Mouse (Mus musculus) neural tube, embryonic 13.5 days (tissue): ENCODE data around the gene Gpr108. TPM values are rescaled to one million over a fixed set of nuclear protein-coding genes. Genes with fewer than 3 reads are reported as not detected.

Experiments
- ATAC-seq: fragments of 200-750 bp; cut with Nextera tagmentation; 2 replicates; pipeline ENCODE4 v1.8.0; 2017; ENCODE audit warnings: low read depth, mild to moderate bottlenecking, moderate TSS enrichment, moderate library complexity
- H3K27ac ChIP-seq: fragments of 300-500 bp; sonication (generic); replicated peaks from 2 replicates; pipeline ENCODE4 v1.5.1; 2015; ENCODE audit warnings: moderate library complexity, mild to moderate bottlenecking, inconsistent platforms
- H3K27me3 ChIP-seq: fragments of 300-500 bp; sonication (generic); 2 replicates; pipeline ENCODE4 v1.6.1; 2015; ENCODE audit warnings: mild to moderate bottlenecking, inconsistent platforms
- H3K36me3 ChIP-seq: fragments of 300-500 bp; sonication (generic); 2 replicates; pipeline ENCODE4 v1.6.1; 2015; ENCODE audit warnings: mild to moderate bottlenecking, inconsistent platforms
- H3K4me1 ChIP-seq: fragments of 300-500 bp; sonication (generic); replicated peaks from 2 replicates; pipeline ENCODE4 v1.6.1; 2015; ENCODE audit warnings: inconsistent platforms
- H3K4me2 ChIP-seq: fragments of 300-500 bp; sonication (generic); 2 replicates; pipeline ENCODE4 v1.6.1; 2015; ENCODE audit warnings: inconsistent platforms, mild to moderate bottlenecking, moderate library complexity
- H3K4me3 ChIP-seq: fragments of 300-500 bp; sonication (generic); 2 replicates; pipeline ENCODE4 v1.5.1; 2015; ENCODE audit warnings: mild to moderate bottlenecking, inconsistent platforms
- H3K9ac ChIP-seq: fragments of 300-500 bp; sonication (generic); 2 replicates; pipeline ENCODE4 v1.6.1; 2015; ENCODE audit warnings: moderate library complexity, mild to moderate bottlenecking, inconsistent platforms
- H3K9me3 ChIP-seq: fragments of 300-500 bp; sonication (generic); 2 replicates; pipeline ENCODE4 v1.6.1; 2016; ENCODE audit warnings: inconsistent platforms
- WGBS: fragments of 180-500 bp; shearing (Covaris S2); methylation state at CpG from one replicate; pipeline ENCODE4 v1.1.7; 2015; 5-methylcytosine and 5-hydroxymethylcytosine counted together
- polyA plus RNA-seq: library from polyadenylated mRNA; unstranded; fragments of >200 nt; fragmentation: Nextera tagmentation; extraction: Ambion mirVana; gene quantifications from 2 replicates; pipeline ENCODE4 v1.2.1, GENCODE M21; 2015

Gene Gpr108
- polyA plus RNA-seq, 1 experiment from 2014 or later, result 24.8 TPM

GRCm38 (mm10) chr17:57250461-57251160, 2.4 kb upstream of the Gpr108 start:
- H3K9me3 ChIP-seq, result no peaks in the 10 kb centered on the region
- H3K4me2 ChIP-seq, result peak overlapping the region; percentile 91
- H3K9ac ChIP-seq, result peak overlapping the region; percentile 70
- H3K4me3 ChIP-seq, result peak overlapping the region; percentile 60
- no peak for ATAC-seq
- H3K4me1 ChIP-seq, result peaks cover 39% of the 10 kb centered on the region
- 3% methylated on average over 33 of the region's 33 CpGs for WGBS
- H3K27ac ChIP-seq, result no peak overlapping the region
- peaks cover 23% of the 10 kb centered on the region for H3K36me3 ChIP-seq
- H3K27me3 ChIP-seq, result no peaks in the 10 kb centered on the region

GRCm38 (mm10) chr17:57249186-57250181, 1.2 kb upstream of the Gpr108 start, which contains the start of gene Trip10:
Trip10 (plus strand) TSS chr17:57249455.
- no peaks in the 10 kb centered on the region for H3K27me3 ChIP-seq
- H3K27ac ChIP-seq, result peak within 1 kb of the TSS; percentile 89
- no peaks in the 10 kb centered on the region for H3K9me3 ChIP-seq
- peak within 1 kb of the TSS; percentile 60 for H3K4me3 ChIP-seq
- H3K9ac ChIP-seq, result peak within 1 kb of the TSS; percentile 70
- ATAC-seq, result peak; percentile 3
- under 1% methylated on average over 51 of the region's 52 CpGs for WGBS
- peaks cover 17% of the 10 kb centered on the region for H3K36me3 ChIP-seq
- peaks cover 39% of the 10 kb centered on the region for H3K4me1 ChIP-seq
- H3K4me2 ChIP-seq, result peak within 1 kb of the TSS; percentile 91

- peaks cover 39% of the 10 kb centered on the region for H3K4me1 ChIP-seq
- peak overlapping the region; percentile 89 for H3K27ac ChIP-seq
- WGBS, result 8% methylated on average over 13 of the region's 13 CpGs
- peak overlapping the region; percentile 91 for H3K4me2 ChIP-seq
- peak overlapping the region; percentile 68 for H3K9ac ChIP-seq
- peaks cover 11% of the 10 kb centered on the region; the same call in 1 of the 2 replicates for H3K36me3 ChIP-seq
- H3K27me3 ChIP-seq, result no peaks in the 10 kb centered on the region
- peak overlapping the region; percentile 60 for H3K4me3 ChIP-seq
- H3K9me3 ChIP-seq, result no peaks in the 10 kb centered on the region
- ATAC-seq, result no peak
Measured at GRCm38 (mm10) chr17:57248771-57249170, 525 bp upstream of the Gpr108 start.

- Histone ChIP-seq H3K9me3 (no peaks in the 10 kb centered on the region), H3K9ac (peak overlapping the region; percentile 82), H3K36me3 (peaks cover 12% of the 10 kb centered on the region), H3K4me3 (peak overlapping the region; percentile 60), H3K27me3 (no peaks in the 10 kb centered on the region), H3K4me2 (peak overlapping the region; percentile 91), H3K27ac (peak overlapping the region; percentile 96), H3K4me1 (peaks cover 39% of the 10 kb centered on the region)
- under 1% methylated on average over 46 of the region's 46 CpGs for WGBS
- ATAC-seq, result peak; percentile 94
Measured at GRCm38 (mm10) chr17:57247393-57248200, 649 bp downstream of the Gpr108 start.

- peak overlapping the region; percentile 76 for H3K4me2 ChIP-seq
Measured at GRCm38 (mm10) chr17:57246663-57247392, 1.4 kb downstream of the Gpr108 start.

GRCm38 (mm10) chr17:57245311-57245929, 2.8 kb downstream of the Gpr108 start:
- Histone ChIP-seq H3K27ac (no peak overlapping the region), H3K9ac (no peak overlapping the region), H3K9me3 (no peaks in the 10 kb centered on the region), H3K27me3 (no peaks in the 10 kb centered on the region), H3K4me1 (peaks cover 32% of the 10 kb centered on the region), H3K36me3 (peaks cover 26% of the 10 kb centered on the region), H3K4me3 (no peak overlapping the region), H3K4me2 (no peak overlapping the region)
- no peak for ATAC-seq
- WGBS, result 94% methylated on average over 10 of the region's 10 CpGs

More at GRCm38 (mm10) chr17:57246663-57247392, 1.4 kb downstream of the Gpr108 start:
- peaks cover 39% of the 10 kb centered on the region for H3K4me1 ChIP-seq
- peak overlapping the region; percentile 96 for H3K27ac ChIP-seq
- peak; percentile 4 for ATAC-seq
- H3K36me3 ChIP-seq, result peaks cover 19% of the 10 kb centered on the region
- no peaks in the 10 kb centered on the region for H3K9me3 ChIP-seq
- peak overlapping the region; percentile 60 for H3K4me3 ChIP-seq
- peak overlapping the region; percentile 82 for H3K9ac ChIP-seq
- WGBS, result 3% methylated on average over 18 of the region's 18 CpGs
- H3K27me3 ChIP-seq, result no peaks in the 10 kb centered on the region

- peaks cover 26% of the 10 kb centered on the region for H3K36me3 ChIP-seq
- no peak for ATAC-seq
- no peak overlapping the region for H3K27ac ChIP-seq
- no peak overlapping the region for H3K4me3 ChIP-seq
- H3K4me1 ChIP-seq, result peaks cover 19% of the 10 kb centered on the region
- peak overlapping the region; percentile 31; the same call in 1 of the 2 replicates for H3K9ac ChIP-seq
- no peaks in the 10 kb centered on the region for H3K27me3 ChIP-seq
- H3K4me2 ChIP-seq, result no peak overlapping the region
- no peaks in the 10 kb centered on the region for H3K9me3 ChIP-seq
- 81% methylated on average over 10 of the region's 10 CpGs for WGBS
Measured at GRCm38 (mm10) chr17:57243650-57244370, 4.4 kb downstream of the Gpr108 start.

DNA sequence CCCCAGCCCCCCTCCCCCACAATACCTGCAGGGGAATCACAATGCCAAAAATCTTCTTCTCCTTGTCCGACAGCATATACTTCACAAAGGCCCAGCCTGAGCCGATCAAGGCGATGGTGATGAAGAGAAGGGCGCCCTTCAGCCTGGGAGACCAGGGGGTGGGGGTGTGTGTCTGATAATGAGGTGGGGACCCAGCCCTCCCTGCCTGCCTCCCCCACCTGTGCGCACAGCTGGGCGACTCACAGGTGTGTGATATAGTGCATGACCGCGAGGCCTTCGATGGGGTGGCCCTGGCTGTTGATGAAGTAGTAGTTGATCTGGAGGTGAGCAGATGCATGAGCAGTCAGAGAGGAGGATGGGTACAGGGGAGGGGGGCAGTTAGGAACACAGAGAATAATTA, 11.1 kb downstream of the Gpr108 start:
- Histone ChIP-seq H3K36me3 (peaks cover 51% of the 10 kb centered on the region), H3K9me3 (no peaks in the 10 kb centered on the region), H3K27me3 (no peaks in the 10 kb centered on the region), H3K4me1 (no peaks in the 10 kb centered on the region), H3K4me3 (no peak overlapping the region), H3K4me2 (no peak overlapping the region), H3K27ac (no peak overlapping the region), H3K9ac (no peak overlapping the region)
- 93% methylated on average over 9 of the region's 9 CpGs for WGBS
- ATAC-seq, result no peak

DNA sequence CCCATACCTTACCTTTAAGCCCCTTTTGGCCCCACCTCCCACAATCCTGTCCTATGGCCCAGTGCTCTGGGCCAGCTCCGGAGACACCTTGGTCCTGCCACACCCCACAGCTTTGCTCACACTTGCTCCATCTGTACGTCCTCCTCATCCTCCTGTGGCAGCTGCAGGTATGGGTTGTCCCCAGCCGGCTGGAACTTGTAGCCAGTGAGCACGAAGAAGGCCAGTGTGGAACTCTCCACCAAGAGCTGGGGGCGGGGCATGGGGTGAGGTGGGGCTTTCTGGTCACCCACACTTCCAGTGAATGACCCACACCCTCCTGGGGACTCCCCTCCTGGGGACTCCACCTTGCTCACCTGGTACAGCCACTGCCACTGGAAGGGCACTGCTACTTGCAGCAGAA, 12.4 kb downstream of the Gpr108 start:
- Histone ChIP-seq H3K36me3 (peaks cover 40% of the 10 kb centered on the region), H3K4me1 (no peaks in the 10 kb centered on the region), H3K4me2 (no peak overlapping the region), H3K9me3 (no peaks in the 10 kb centered on the region), H3K27ac (no peak overlapping the region), H3K4me3 (no peak overlapping the region), H3K27me3 (no peaks in the 10 kb centered on the region), H3K9ac (no peak overlapping the region)
- no peak for ATAC-seq
- WGBS, result 88% methylated on average over 5 of the region's 5 CpGs

DNA sequence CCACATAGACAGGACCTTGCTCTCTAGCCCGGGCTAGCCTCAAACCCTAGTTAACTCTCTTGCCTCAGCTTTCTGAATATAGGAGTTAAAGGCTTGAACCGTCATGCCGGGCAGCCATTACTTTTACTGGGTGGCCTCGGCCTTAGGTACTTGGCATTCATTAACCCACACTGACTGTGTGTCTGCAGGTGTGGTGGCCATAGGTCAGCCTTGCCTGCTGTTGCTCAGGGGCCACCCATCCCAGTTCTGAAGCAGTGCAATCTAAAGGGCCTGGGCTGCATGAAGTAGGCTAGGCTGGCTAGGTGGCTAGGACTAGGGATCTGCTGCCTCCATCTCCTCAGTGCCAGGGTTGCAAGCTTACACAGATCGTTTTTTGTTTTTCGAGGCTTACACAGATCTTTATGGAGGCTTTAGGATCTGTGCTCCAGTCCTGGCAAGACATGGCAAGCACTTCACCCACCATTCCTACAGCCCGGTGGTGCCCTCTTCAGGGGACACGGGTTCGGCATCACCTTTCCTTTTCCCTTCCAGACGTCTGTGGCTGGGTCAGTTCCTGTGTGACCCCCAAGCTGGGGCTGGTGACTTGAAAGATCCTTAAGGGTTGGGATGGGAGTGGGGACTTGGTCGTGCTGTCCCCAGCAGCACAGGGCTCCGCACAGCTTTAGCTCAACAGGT, 13.9 kb downstream of the Gpr108 start:
- H3K27me3 ChIP-seq, result no peaks in the 10 kb centered on the region
- no peak overlapping the region for H3K27ac ChIP-seq
- H3K9ac ChIP-seq, result no peak overlapping the region
- no peak overlapping the region for H3K4me2 ChIP-seq
- no peak overlapping the region for H3K4me3 ChIP-seq
- no peak for ATAC-seq
- peaks cover 40% of the 10 kb centered on the region for H3K36me3 ChIP-seq
- H3K9me3 ChIP-seq, result no peaks in the 10 kb centered on the region
- no peaks in the 10 kb centered on the region for H3K4me1 ChIP-seq
- 82% methylated on average over 12 of the region's 12 CpGs for WGBS
